ENCODE assay signal across 8 mouse cellular contexts in the genomic region with DNA sequence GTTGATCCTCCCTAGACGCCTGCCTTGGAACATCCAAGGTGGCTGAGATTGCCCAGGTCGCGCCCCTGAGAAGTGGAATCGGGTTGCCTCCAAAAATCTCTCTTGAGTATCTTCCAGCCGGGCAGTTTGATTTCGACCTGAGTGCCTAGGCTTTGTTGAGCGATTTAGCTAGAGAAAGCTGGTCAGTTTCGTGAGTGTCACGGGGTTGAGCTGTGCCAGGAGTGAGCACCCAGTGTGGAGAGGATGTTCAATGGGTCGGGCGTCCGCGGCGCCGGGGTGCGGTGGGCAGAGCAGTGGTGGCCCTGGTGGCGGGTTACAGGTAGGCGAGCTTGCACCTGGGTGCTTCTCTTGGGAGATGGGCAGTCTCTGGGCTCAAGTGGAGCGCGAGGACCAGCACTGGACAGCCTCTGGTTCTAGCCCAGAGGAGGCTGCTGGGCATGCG. TPM values are rescaled to one million over a fixed set of nuclear protein-coding genes. Genes with fewer than 3 reads are reported as not detected.
DNase-seq lines count a peak whose midpoint lies in the region; ATAC-seq and TF ChIP-seq lines count a peak whose summit lies in the region.

No protein-coding gene starts in this region.

- peak overlapping the region; percentile 85 for H3K4me3 ChIP-seq in limb, embryonic 12.5 days (replicated peaks)
- peak overlapping the region; percentile 86 for H3K4me3 ChIP-seq in midbrain, postnatal 0 days (ENCODE audit: low read depth, low read length)

- intact Hi-C loops in heart, postnatal 14 days (cut with DNase I): no loop called here

- DNase-seq in embryo, embryonic 10 days (ENCODE audit: low spot score): peak; percentile 9
- no peak for DNase-seq in embryo, embryonic 10.5 days (ENCODE audit: low spot score)
- DNase-seq in urinary bladder, adult 18-20 months (ENCODE audit: low spot score in 2 of 2): peak; percentile 1 to 13
- no peak for DNase-seq in urinary bladder, postnatal 10 days (ENCODE audit: low spot score)
- DNase-seq in heart, postnatal 14 days: peak; percentile 4 to 8
- no peak for DNase-seq in midbrain, postnatal 0 days (ENCODE audit: low spot score)
- DNase-seq in thymus, postnatal 4 days: no peak

- no peak; the same call in 1 of the 2 replicates for TF ChIP-seq CTCF in midbrain, postnatal 0 days (IDR thresholded peaks at IDR 0.05)

- WGBS in limb, embryonic 12.5 days: under 1% methylated on average over 21 of the region's 21 CpGs
- 0% methylated on average over 21 of the region's 21 CpGs for WGBS in midbrain, postnatal 0 days

- no peaks in the 10 kb centered on the region for H3K36me3 ChIP-seq in limb, embryonic 12.5 days
- no peaks in the 10 kb centered on the region for H3K36me3 ChIP-seq in midbrain, postnatal 0 days (ENCODE audit: insufficient read depth, low read length)

- H3K4me1 ChIP-seq in limb, embryonic 12.5 days (replicated peaks): peaks cover 12% of the 10 kb centered on the region
- H3K4me1 ChIP-seq in midbrain, postnatal 0 days (ENCODE audit: insufficient read depth, low read length): peaks cover 11% of the 10 kb centered on the region

- peak overlapping the region; percentile 86 for H3K4me2 ChIP-seq in limb, embryonic 12.5 days
- H3K4me2 ChIP-seq in midbrain, postnatal 0 days (ENCODE audit: low read depth, low read length, poor library complexity, severe bottlenecking): peak overlapping the region; percentile 68

- H3K9me3 ChIP-seq in limb, embryonic 12.5 days: no peaks in the 10 kb centered on the region
- H3K9me3 ChIP-seq in midbrain, postnatal 0 days (ENCODE audit: low read length): no peaks in the 10 kb centered on the region

- no peak for ATAC-seq in limb, embryonic 12.5 days (ENCODE audit: insufficient number of reproducible peaks, insufficient read depth, low FRiP score, low TSS enrichment, low read depth)
- no peak for ATAC-seq in midbrain, postnatal 0 days (ENCODE audit: low FRiP score)

- H3K27ac ChIP-seq in limb, embryonic 12.5 days: peak overlapping the region; percentile 99
- peak overlapping the region; percentile 99 for H3K27ac ChIP-seq in midbrain, postnatal 0 days (ENCODE audit: low read depth, low read length)

- no peaks in the 10 kb centered on the region for H3K27me3 ChIP-seq in limb, embryonic 12.5 days
- H3K27me3 ChIP-seq in midbrain, postnatal 0 days (ENCODE audit: insufficient read depth, low read length): no peaks in the 10 kb centered on the region

- peak overlapping the region; percentile 93 for H3K9ac ChIP-seq in limb, embryonic 12.5 days (replicated peaks)
- H3K9ac ChIP-seq in midbrain, postnatal 0 days (replicated peaks; ENCODE audit: low read length, poor library complexity, severe bottlenecking): peak overlapping the region; percentile 83

RNA-seq across cellular contexts. Expression of a gene that starts 1.9 kb away (rescaled TPM):
- 1 to 10 TPM; 6.5 to 6.8 TPM for total RNA-seq in heart, postnatal 14 days (2021)
- polyA plus RNA-seq in limb, embryonic 12.5 days (2016; fragmentation: Nextera tagmentation; extraction: Ambion mirVana): 56.5 and 62.9 TPM in 2 replicates
- total RNA-seq in midbrain, postnatal 0 days (2014; rRNA removed): 241 and 338 TPM in 2 replicates
- polyA plus RNA-seq in midbrain, postnatal 0 days (2015; fragmentation: Nextera tagmentation; extraction: Ambion mirVana): 46.8 and 57.2 TPM in 2 replicates

Comparison
In these comparisons a context has a peak if more than half of its experiments do, and no peak if none do; other contexts are left out.
1. DNase-seq: peak in embryo, embryonic 10 days (single experiment), urinary bladder, adult 18-20 months (2 of 2) and heart, postnatal 14 days (2 of 2); none in embryo, embryonic 10.5 days (single experiment), urinary bladder, postnatal 10 days (single experiment), midbrain, postnatal 0 days (single experiment) and thymus, postnatal 4 days (single experiment).
2. RNA of a gene that starts 1.9 kb away (total RNA-seq): 241 to 338 TPM in midbrain, postnatal 0 days; 6.5 to 6.8 TPM in heart, postnatal 14 days; every median in the first group is over 10 times any median in the second.